In the genomic region with DNA sequence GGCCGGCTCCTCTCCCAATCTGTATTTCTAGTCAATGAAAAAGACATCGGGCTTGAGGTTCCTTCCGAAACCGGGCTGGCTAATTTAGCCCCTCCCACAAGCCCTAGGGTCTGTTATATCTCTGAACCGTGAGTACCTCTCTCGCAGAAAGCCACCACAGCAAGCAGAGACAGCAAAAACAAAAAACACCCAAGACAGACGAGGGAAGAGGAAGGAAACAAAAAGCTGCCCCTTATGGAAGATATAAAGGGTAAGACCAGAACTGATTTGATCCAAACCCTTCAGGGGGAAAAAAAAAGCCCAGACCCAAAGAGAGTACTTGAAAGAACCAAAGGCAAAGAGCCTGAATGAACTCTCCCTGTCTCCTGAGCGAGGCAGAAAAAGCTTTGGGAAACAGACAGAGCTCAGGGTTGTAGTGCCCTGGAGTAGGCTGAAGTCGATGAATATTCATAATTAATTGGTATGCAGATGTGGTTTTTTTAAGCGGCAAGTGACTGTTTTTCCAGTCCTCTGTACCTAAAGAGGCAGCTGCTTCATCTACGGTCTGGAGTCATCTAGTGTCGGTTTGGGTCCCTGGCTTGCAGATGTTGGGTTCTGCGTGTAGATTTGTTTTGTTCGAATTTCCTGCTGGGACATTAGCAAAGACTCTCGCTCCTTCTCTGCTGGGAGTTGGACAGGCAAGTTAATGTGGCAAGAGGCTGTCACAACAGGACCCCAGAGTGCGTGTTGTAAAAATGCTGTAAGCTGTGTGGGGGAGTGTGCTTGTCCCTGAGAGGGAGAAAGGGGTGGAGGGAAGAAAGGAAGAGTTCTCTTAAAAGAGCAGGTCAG, we compare ENCODE assay signal across 9 mouse cellular contexts. TPM values are rescaled to one million over a fixed set of nuclear protein-coding genes. Genes with fewer than 3 reads are reported as not detected.
DNase-seq lines count a peak whose midpoint lies in the region; ATAC-seq and TF ChIP-seq lines count a peak whose summit lies in the region.
"Had no signal": no experiment of that assay in that cellular context is flagged by ENCODE, and none has a peak within 500 bp of the region (broad histone marks: within the 10 kb centered on the region; RNA-seq: fewer than 3 reads in every experiment).

No protein-coding gene starts in this region.

- dilution Hi-C loops in CH12.LX (cut with MboI; ENCODE audit: extremely low pct_ligation_motif_present, extremely low pct_unique_long_range_greater_than_20kb, low sequenced_read_pairs) = no loop called here

- peak; percentile 80 for ATAC-seq in forebrain, embryonic 11.5 days (replicated peaks; ENCODE audit: low FRiP score)
- peak; percentile 86 for ATAC-seq in hindbrain, embryonic 12.5 days (ENCODE audit: low FRiP score)
- no peak for ATAC-seq in liver, embryonic 12.5 days
- peak; percentile 82 for ATAC-seq in midbrain, postnatal 0 days (ENCODE audit: low FRiP score)

- WGBS in forebrain, embryonic 11.5 days = under 1% methylated on average over 16 of the region's 16 CpGs
- under 1% methylated on average over 16 of the region's 16 CpGs for WGBS in hindbrain, embryonic 12.5 days
- WGBS in liver, embryonic 12.5 days (ENCODE audit: insufficient replicate concordance) = 1% methylated on average over 16 of the region's 16 CpGs
- 2% methylated on average over 16 of the region's 16 CpGs for WGBS in midbrain, postnatal 0 days

- peak; percentile 22 for DNase-seq in gastrocnemius, adult 18-20 months (ENCODE audit: low spot score)
- no peak for DNase-seq in gastrocnemius, postnatal 10 days
- DNase-seq in CH12.LX (ENCODE audit: extremely low read depth) = peak; percentile 71
- DNase-seq in forebrain, embryonic 11.5 days (ENCODE audit: low spot score) = peak; percentile 57
- peak; percentile 53 for DNase-seq in midbrain, postnatal 0 days (ENCODE audit: low spot score)
- DNase-seq in yolk sac, embryonic 10.5 days (ENCODE audit: low spot score) = no peak

- H3K9me3 ChIP-seq in CH12.LX (replicated peaks; ENCODE audit: low read length) = no peaks in the 10 kb centered on the region
- H3K9me3 ChIP-seq in forebrain, embryonic 11.5 days (ENCODE audit: control insufficient read depth, low read length) = no peaks in the 10 kb centered on the region
- H3K9me3 ChIP-seq in hindbrain, embryonic 12.5 days (replicated peaks) = no peaks in the 10 kb centered on the region
- no peaks in the 10 kb centered on the region for H3K9me3 ChIP-seq in liver, embryonic 12.5 days (replicated peaks)
- no peaks in the 10 kb centered on the region for H3K9me3 ChIP-seq in midbrain, postnatal 0 days (ENCODE audit: low read length)

- TF ChIP-seq CTCF in CH12.LX (conservative IDR thresholded peaks at IDR 0.05 in 1 of 2, IDR thresholded peaks at IDR 0.05 in 1 of 2; ENCODE audit: low read depth in 2 of 2, low read length in 2 of 2) = no peak
- 0 out of 2 replicates have a peak, but pooled peaks have one; percentile 3 for TF ChIP-seq CTCF in midbrain, postnatal 0 days (IDR thresholded peaks at IDR 0.05)

- H3K79me2 ChIP-seq in CH12.LX (replicated peaks; ENCODE audit: control insufficient read depth, extremely low read depth, insufficient read depth, poor library complexity, severe bottlenecking) = peaks cover 8% of the 10 kb centered on the region

- peak overlapping the region; percentile 76 to 89 (median 83) for H3K4me3 ChIP-seq in CH12.LX (replicated peaks in 1 of 3; ENCODE audit: low read depth in 2 of 3, low read length in 2 of 3, poor library complexity in 1 of 3)
- peak overlapping the region; percentile 30 for H3K4me3 ChIP-seq in forebrain, embryonic 11.5 days (ENCODE audit: low read depth, low read length)
- H3K4me3 ChIP-seq in hindbrain, embryonic 12.5 days = peak overlapping the region; percentile 34
- H3K4me3 ChIP-seq in liver, embryonic 12.5 days = peak overlapping the region; percentile 25
- peak overlapping the region; percentile 33 for H3K4me3 ChIP-seq in midbrain, postnatal 0 days (ENCODE audit: low read depth, low read length)
- H3K4me3 ChIP-seq: myocyte had no signal

- peak overlapping the region; percentile 89 for H3K9ac ChIP-seq in CH12.LX (ENCODE audit: insufficient read depth, low read depth)
- peak overlapping the region; percentile 64 for H3K9ac ChIP-seq in forebrain, embryonic 11.5 days (ENCODE audit: low read length)
- H3K9ac ChIP-seq in hindbrain, embryonic 12.5 days = peak overlapping the region; percentile 58
- peak overlapping the region; percentile 25; the same call in 1 of the 2 replicates for H3K9ac ChIP-seq in liver, embryonic 12.5 days
- peak overlapping the region; percentile 42 for H3K9ac ChIP-seq in midbrain, postnatal 0 days (replicated peaks; ENCODE audit: low read length, poor library complexity, severe bottlenecking)

- TF ChIP-seq EP300 in CH12.LX (IDR thresholded peaks at IDR 0.05; ENCODE audit: low read length) = no peak

- TF ChIP-seq RAD21 in CH12.LX (IDR thresholded peaks at IDR 0.05; ENCODE audit: low read depth, low read length) = no peak; the same call in none of the 2 replicates

- no peaks in the 10 kb centered on the region for H3K27me3 ChIP-seq in CH12.LX (replicated peaks)
- no peaks in the 10 kb centered on the region; the same call in 1 of the 2 replicates for H3K27me3 ChIP-seq in forebrain, embryonic 11.5 days (ENCODE audit: control insufficient read depth, insufficient read depth, low read length)
- H3K27me3 ChIP-seq in hindbrain, embryonic 12.5 days = no peaks in the 10 kb centered on the region
- H3K27me3 ChIP-seq in liver, embryonic 12.5 days (replicated peaks) = peaks cover 10% of the 10 kb centered on the region; the same call in 1 of the 2 replicates
- no peaks in the 10 kb centered on the region for H3K27me3 ChIP-seq in midbrain, postnatal 0 days (ENCODE audit: insufficient read depth, low read length)

- H3K4me2 ChIP-seq in CH12.LX (ENCODE audit: insufficient read depth, low read depth, poor library complexity, severe bottlenecking) = peak overlapping the region; percentile 96
- H3K4me2 ChIP-seq in forebrain, embryonic 11.5 days (ENCODE audit: low read depth, low read length, severe bottlenecking) = peak overlapping the region; percentile 56
- H3K4me2 ChIP-seq in hindbrain, embryonic 12.5 days (replicated peaks) = peak overlapping the region; percentile 62
- peak overlapping the region; percentile 58 for H3K4me2 ChIP-seq in liver, embryonic 12.5 days
- peak overlapping the region; percentile 49 for H3K4me2 ChIP-seq in midbrain, postnatal 0 days (ENCODE audit: low read depth, low read length, poor library complexity, severe bottlenecking)

- H3K4me1 ChIP-seq in CH12.LX (ENCODE audit: control insufficient read depth in 1 of 2, insufficient read depth in 2 of 2) = peaks cover 14 to 61% of the 10 kb centered on the region in 2 experiments
- H3K4me1 ChIP-seq in forebrain, embryonic 11.5 days (replicated peaks; ENCODE audit: control insufficient read depth, insufficient read depth, low read length) = peaks cover 8% of the 10 kb centered on the region; the same call in 1 of the 2 replicates
- H3K4me1 ChIP-seq in hindbrain, embryonic 12.5 days = peaks cover 12% of the 10 kb centered on the region
- peaks cover 12% of the 10 kb centered on the region for H3K4me1 ChIP-seq in liver, embryonic 12.5 days
- peaks cover 3% of the 10 kb centered on the region; the same call in 1 of the 2 replicates for H3K4me1 ChIP-seq in midbrain, postnatal 0 days (ENCODE audit: insufficient read depth, low read length)

- in situ Hi-C loops in CH12.LX (cut with MboI; ENCODE audit: low pct_ligation_motif_present, low pct_unique_long_range_greater_than_20kb, low sequenced_read_pairs) = no loop called here

- peaks cover 0 to 19% of the 10 kb centered on the region in 2 experiments for H3K36me3 ChIP-seq in CH12.LX (replicated peaks in 1 of 2; ENCODE audit: control insufficient read depth in 1 of 2, insufficient read depth in 1 of 2, low read length in 1 of 2)
- no peaks in the 10 kb centered on the region for H3K36me3 ChIP-seq in forebrain, embryonic 11.5 days (ENCODE audit: control insufficient read depth, insufficient read depth, low read length)
- no peaks in the 10 kb centered on the region for H3K36me3 ChIP-seq in hindbrain, embryonic 12.5 days
- no peaks in the 10 kb centered on the region for H3K36me3 ChIP-seq in liver, embryonic 12.5 days
- no peaks in the 10 kb centered on the region for H3K36me3 ChIP-seq in midbrain, postnatal 0 days (ENCODE audit: insufficient read depth, low read length)

- H3K27ac ChIP-seq in CH12.LX (ENCODE audit: insufficient read depth, low read depth) = peak overlapping the region; percentile 82
- H3K27ac ChIP-seq in forebrain, embryonic 11.5 days (ENCODE audit: low read depth, low read length) = peak overlapping the region; percentile 86
- H3K27ac ChIP-seq in hindbrain, embryonic 12.5 days = peak overlapping the region; percentile 80
- no peak overlapping the region for H3K27ac ChIP-seq in liver, embryonic 12.5 days
- H3K27ac ChIP-seq in midbrain, postnatal 0 days (ENCODE audit: low read depth, low read length) = peak overlapping the region; percentile 67

- peak; percentile 46 for TF ChIP-seq POLR2A in CH12.LX (IDR thresholded peaks at IDR 0.05; ENCODE audit: low read depth, low read length)

TF ChIP-seq in CH12.LX, 34 proteins besides CTCF, POLR2A, EP300 and RAD21 (continues in another document):
- TF ChIP-seq CHD2 (IDR thresholded peaks at IDR 0.05; ENCODE audit: low read length) = no peak

RNA-seq across cellular contexts. Expression of gene Entpd1, which starts 47.7 kb away (rescaled TPM):
- total RNA-seq in gastrocnemius, adult 18-20 months (2021) = 10 to 100 TPM in 1 of 2 experiments, 1 to 10 TPM in 1; 7.2 to 12.1 TPM
- total RNA-seq in gastrocnemius, postnatal 10 days (2021) = 10 to 100 TPM; 23.8 to 29.0 TPM
- total RNA-seq in CH12.LX (2012; rRNA removed) (21.2 TPM in 2 replicates), CH12.LX (2014; rRNA removed) (14.7 and 15.7 TPM in 2 replicates)
- 18.6 and 19.5 TPM in 2 replicates for polyA plus RNA-seq in CH12.LX (2012; ENCODE audit: insufficient read length, low read depth)
- polyA plus RNA-seq in forebrain, embryonic 11.5 days (2014; fragmentation: Nextera tagmentation; extraction: Ambion mirVana) = 7.8 and 9.3 TPM in 2 replicates
- 9.8 and 10.4 TPM in 2 replicates for polyA plus RNA-seq in hindbrain, embryonic 12.5 days (2016; fragmentation: Nextera tagmentation; extraction: Ambion mirVana)
- 2.6 TPM in 2 replicates for polyA plus RNA-seq in liver, embryonic 12.5 days (2016; fragmentation: Nextera tagmentation; extraction: Ambion mirVana)
- total RNA-seq in midbrain, postnatal 0 days (2014; rRNA removed) = 9.6 and 13.3 TPM in 2 replicates
- polyA plus RNA-seq in midbrain, postnatal 0 days (2015; fragmentation: Nextera tagmentation; extraction: Ambion mirVana) = 6.9 and 7.3 TPM in 2 replicates

RNA-seq across cellular contexts. Expression of gene Tctn3, which starts 47.8 kb away (rescaled TPM):
- total RNA-seq in gastrocnemius, adult 18-20 months (2021) = 1 to 10 TPM; 1.8 to 1.9 TPM
- total RNA-seq in gastrocnemius, postnatal 10 days (2021) = 1 to 10 TPM; 2.1 to 3.9 TPM
- total RNA-seq in CH12.LX (2012; rRNA removed) (8.4 and 9.9 TPM in 2 replicates), CH12.LX (2014; rRNA removed) (5.8 and 6.4 TPM in 2 replicates)
- 7.4 and 10.6 TPM in 2 replicates for polyA plus RNA-seq in CH12.LX (2012; ENCODE audit: insufficient read length, low read depth)
- 15.1 and 16.6 TPM in 2 replicates for polyA plus RNA-seq in forebrain, embryonic 11.5 days (2014; fragmentation: Nextera tagmentation; extraction: Ambion mirVana)
- polyA plus RNA-seq in hindbrain, embryonic 12.5 days (2016; fragmentation: Nextera tagmentation; extraction: Ambion mirVana) = 12.5 and 16.0 TPM in 2 replicates
- polyA plus RNA-seq in liver, embryonic 12.5 days (2016; fragmentation: Nextera tagmentation; extraction: Ambion mirVana) = 3.6 and 3.9 TPM in 2 replicates
- total RNA-seq in midbrain, postnatal 0 days (2014; rRNA removed) = 28.7 and 35.5 TPM in 2 replicates
- polyA plus RNA-seq in midbrain, postnatal 0 days (2015; fragmentation: Nextera tagmentation; extraction: Ambion mirVana) = 15.9 and 16.0 TPM in 2 replicates

Comparison
In these comparisons a context has a peak if more than half of its experiments do, and no peak if none do; other contexts are left out.
1. DNase-seq: peak in gastrocnemius, adult 18-20 months (single experiment), CH12.LX (single experiment), forebrain, embryonic 11.5 days (single experiment) and midbrain, postnatal 0 days (single experiment); none in gastrocnemius, postnatal 10 days (single experiment) and yolk sac, embryonic 10.5 days (single experiment).
2. H3K4me3 ChIP-seq: peak in every context shown above with its lines; median percentile 83 in CH12.LX; 34 in hindbrain, embryonic 12.5 days; 33 in midbrain, postnatal 0 days; 30 in forebrain, embryonic 11.5 days; 25 in liver, embryonic 12.5 days.
3. H3K9ac ChIP-seq: peak in every context shown above with its lines; median percentile 89 in CH12.LX; 64 in forebrain, embryonic 11.5 days; 58 in hindbrain, embryonic 12.5 days; 42 in midbrain, postnatal 0 days; 25 in liver, embryonic 12.5 days.
4. Peak in every context shown above with its lines, with median percentiles within 50 percentile points of each other: H3K4me2 ChIP-seq.